Mouse (Mus musculus) midbrain, embryonic 11.5 days (tissue): ENCODE measurements at regions not wholly inside any gene's neighbourhood (a gene's known extent, or its start where the extent isn't known, plus 50 kb on each side); places are given as distances from the start of the nearest gene placed in this dataset.

ENCODE experiments used
- ATAC-seq: fragments of 200-750 bp; cut with Nextera tagmentation; 2 replicates; pipeline ENCODE4 v1.8.0; 2017; ENCODE audit warnings: moderate TSS enrichment, moderate library complexity; ENCODE audit not compliant: low FRiP score
- DNase-seq: peaks from one replicate; pipeline ENCODE4 v3.0.0; 2015; ENCODE audit warnings: low spot score; ENCODE audit errors: missing footprints
- H3K27ac ChIP-seq: fragments of 300-500 bp; sonication (generic); 2 replicates; pipeline ENCODE4 v1.5.1; 2014; ENCODE audit warnings: low read depth, low read length
- H3K27me3 ChIP-seq: fragments of 300-500 bp; sonication (generic); 2 replicates; pipeline ENCODE4 v1.6.1; 2014; ENCODE audit warnings: mild to moderate bottlenecking, low read length, moderate library complexity, mixed read lengths; ENCODE audit not compliant: control insufficient read depth, insufficient read depth
- H3K36me3 ChIP-seq: fragments of 300-500 bp; sonication (generic); 2 replicates; pipeline ENCODE4 v1.6.1; 2014; ENCODE audit warnings: mild to moderate bottlenecking, low read length, moderate library complexity, mixed read lengths; ENCODE audit not compliant: control insufficient read depth, insufficient read depth
- H3K4me1 ChIP-seq: fragments of 300-500 bp; sonication (generic); 2 replicates; pipeline ENCODE4 v1.6.1; 2014; ENCODE audit warnings: low read length; ENCODE audit not compliant: control insufficient read depth, insufficient read depth
- H3K4me2 ChIP-seq: fragments of 300-500 bp; sonication (generic); 2 replicates; pipeline ENCODE4 v1.6.1; 2014; ENCODE audit warnings: mild to moderate bottlenecking, moderate library complexity
- H3K4me3 ChIP-seq: fragments of 300-500 bp; sonication (generic); 2 replicates; pipeline ENCODE4 v1.5.1; 2014; ENCODE audit warnings: low read depth, low read length
- H3K9ac ChIP-seq: fragments of 300-500 bp; sonication (generic); 2 replicates; pipeline ENCODE4 v1.6.1; 2014; ENCODE audit warnings: low read length
- H3K9me3 ChIP-seq: fragments of 300-500 bp; sonication (generic); 2 replicates; pipeline ENCODE4 v1.6.1; 2016; ENCODE audit warnings: low read length; ENCODE audit not compliant: control insufficient read depth
- WGBS: fragments of 180-500 bp; shearing (Covaris S2); extraction: QIAGEN DNeasy Blood & Tissue Kit; methylation state at CpG from one replicate; pipeline ENCODE4 v1.1.7; 2014; 5-methylcytosine and 5-hydroxymethylcytosine counted together

DNA sequence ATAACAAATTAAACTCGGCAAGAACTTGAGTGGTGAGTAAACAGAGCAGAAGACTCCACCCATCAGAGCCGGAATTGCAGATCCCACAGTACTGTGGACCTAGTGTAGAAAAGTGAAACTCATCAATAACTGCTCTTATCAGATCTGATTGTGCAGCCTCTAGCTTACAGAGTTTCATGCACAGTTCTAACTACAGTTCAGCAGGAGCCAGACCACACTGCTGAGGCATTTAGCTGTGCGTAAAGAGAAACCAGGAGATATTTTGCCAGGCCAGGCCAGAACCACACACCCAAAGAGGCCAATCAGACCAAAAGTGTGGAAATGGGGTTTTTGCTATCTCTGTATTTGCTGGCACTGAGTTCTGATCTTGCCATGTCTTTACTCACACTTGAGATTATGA, 71.9 kb upstream of the Ptgfr start:
- no peak overlapping the region for H3K4me2 ChIP-seq
- ATAC-seq = no peak
- WGBS = 78% methylated on average over 3 of the region's 3 CpGs

GRCm38 (mm10) chr3:151908886-151909285, 71.5 kb upstream of the Ptgfr start:
- Histone ChIP-seq H3K9ac (no peak overlapping the region), H3K27ac (no peak overlapping the region), H3K27me3 (no peaks in the 10 kb centered on the region), H3K9me3 (no peaks in the 10 kb centered on the region), H3K4me2 (no peak overlapping the region), H3K4me1 (no peaks in the 10 kb centered on the region), H3K4me3 (no peak overlapping the region), H3K36me3 (no peaks in the 10 kb centered on the region)
- no peak for ATAC-seq
- DNase-seq = no peak

More for the DNA sequence above, 71.9 kb upstream of the Ptgfr start:
- no peaks in the 10 kb centered on the region for H3K9me3 ChIP-seq
- DNase-seq = no peak
- H3K27ac ChIP-seq = no peak overlapping the region
- no peaks in the 10 kb centered on the region for H3K27me3 ChIP-seq
- no peaks in the 10 kb centered on the region for H3K4me1 ChIP-seq
- H3K36me3 ChIP-seq = no peaks in the 10 kb centered on the region
- no peak overlapping the region for H3K9ac ChIP-seq
- H3K4me3 ChIP-seq = no peak overlapping the region

GRCm38 (mm10) chr3:151905775-151906174, 68.3 kb upstream of the Ptgfr start:
- ATAC-seq (no peak), DNase-seq (no peak)
- no peaks in the 10 kb centered on the region for H3K27me3 ChIP-seq
- no peak overlapping the region for H3K4me2 ChIP-seq
- H3K4me1 ChIP-seq = no peaks in the 10 kb centered on the region
- H3K9ac ChIP-seq = no peak overlapping the region
- H3K36me3 ChIP-seq = no peaks in the 10 kb centered on the region
- WGBS = 83% methylated on average over 4 of the region's 4 CpGs
- no peaks in the 10 kb centered on the region for H3K9me3 ChIP-seq
- H3K27ac ChIP-seq = no peak overlapping the region
- no peak overlapping the region for H3K4me3 ChIP-seq

DNA sequence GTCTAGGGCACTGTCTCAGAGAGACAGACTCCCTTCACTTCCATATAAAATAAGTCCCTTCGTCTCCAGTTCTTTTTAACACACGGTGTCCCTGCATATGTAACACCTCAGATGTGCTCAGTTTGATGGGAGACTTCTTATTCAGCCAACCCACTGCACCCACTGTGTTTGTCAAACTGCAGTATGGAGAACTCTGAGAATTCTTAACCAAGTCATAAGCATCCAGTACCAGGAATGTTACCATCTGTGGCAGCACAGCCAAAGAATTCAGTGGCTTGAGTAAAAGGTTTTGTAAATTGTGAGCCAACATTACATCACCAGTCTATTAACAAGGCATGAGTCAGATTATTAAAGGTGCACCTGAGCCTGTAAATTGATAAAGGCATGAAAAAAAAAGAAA, 65.7 kb upstream of the Ptgfr start:
- Histone ChIP-seq H3K9me3 (no peaks in the 10 kb centered on the region), H3K4me3 (no peak overlapping the region), H3K4me2 (no peak overlapping the region), H3K27me3 (no peaks in the 10 kb centered on the region), H3K27ac (no peak overlapping the region), H3K36me3 (no peaks in the 10 kb centered on the region), H3K4me1 (no peaks in the 10 kb centered on the region), H3K9ac (no peak overlapping the region)
- ATAC-seq = no peak
- 95% methylated on average over 2 of the region's 2 CpGs for WGBS
- DNase-seq = no peak

DNA sequence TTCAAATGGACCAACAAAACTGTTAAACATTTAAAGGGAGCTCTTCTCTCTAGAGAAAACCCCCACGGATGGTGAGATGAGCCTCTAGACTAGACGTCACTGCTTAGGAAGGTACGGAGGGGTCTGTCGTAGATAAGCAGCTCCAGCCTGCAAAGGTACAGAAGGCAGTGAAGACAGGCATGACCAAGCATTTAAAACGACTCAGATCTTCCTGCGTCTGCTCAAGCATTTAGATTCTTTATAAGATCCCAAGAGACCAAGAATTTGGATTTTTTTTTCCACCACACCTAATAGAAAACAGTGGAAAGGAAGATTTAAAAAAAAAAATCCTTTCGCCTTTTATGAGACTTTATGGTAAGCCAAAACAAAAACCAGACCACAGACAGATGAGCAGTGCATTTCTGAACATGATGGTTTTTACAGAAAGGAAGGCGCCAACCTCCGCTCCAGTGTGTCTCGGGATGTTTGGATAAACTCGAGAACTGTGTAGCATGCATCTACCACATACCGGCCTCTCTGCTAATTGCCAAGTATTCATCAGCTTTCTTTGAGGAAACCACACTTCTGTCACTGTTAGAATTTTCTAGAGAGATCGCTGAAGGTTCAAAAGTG, 64.9 kb upstream of the Ptgfr start:
- WGBS = 82% methylated on average over 13 of the region's 13 CpGs
- Histone ChIP-seq H3K4me2 (no peak overlapping the region), H3K4me1 (no peaks in the 10 kb centered on the region), H3K27me3 (no peaks in the 10 kb centered on the region), H3K4me3 (no peak overlapping the region), H3K9ac (no peak overlapping the region), H3K9me3 (no peaks in the 10 kb centered on the region), H3K27ac (no peak overlapping the region), H3K36me3 (no peaks in the 10 kb centered on the region)
- DNase-seq = no peak
- ATAC-seq = no peak

DNA sequence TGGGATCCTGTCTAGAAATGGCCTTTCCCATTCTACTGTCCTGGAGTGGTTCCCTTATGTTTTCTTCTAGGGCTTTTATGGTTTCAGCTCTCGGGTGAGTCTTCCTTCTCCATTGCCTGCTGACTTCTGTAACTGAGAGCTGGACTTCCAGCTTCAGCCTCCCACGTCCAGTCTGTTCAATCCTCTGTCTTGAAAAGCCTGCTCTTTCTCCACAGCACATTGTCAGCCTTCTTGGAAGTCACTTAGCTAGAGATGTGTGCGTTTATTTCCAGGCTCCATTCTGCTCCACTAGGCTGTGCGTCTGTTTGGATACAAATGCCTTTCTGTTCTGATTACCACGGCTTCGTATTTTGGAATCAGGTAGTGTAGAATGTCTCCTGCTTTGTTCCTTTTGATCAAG, 62.2 kb upstream of the Ptgfr start:
- no peak for DNase-seq
- no peaks in the 10 kb centered on the region for H3K4me1 ChIP-seq
- H3K27me3 ChIP-seq = no peaks in the 10 kb centered on the region
- no peak overlapping the region for H3K27ac ChIP-seq
- WGBS = 85% methylated on average over 6 of the region's 6 CpGs
- H3K4me3 ChIP-seq = no peak overlapping the region
- no peaks in the 10 kb centered on the region for H3K9me3 ChIP-seq
- H3K9ac ChIP-seq = no peak overlapping the region
- H3K4me2 ChIP-seq = no peak overlapping the region
- no peaks in the 10 kb centered on the region for H3K36me3 ChIP-seq
- no peak for ATAC-seq

GRCm38 (mm10) chr3:151899094-151899493, 61.7 kb upstream of the Ptgfr start:
- Histone ChIP-seq H3K9ac (no peak overlapping the region), H3K4me1 (no peaks in the 10 kb centered on the region), H3K4me3 (no peak overlapping the region), H3K27ac (no peak overlapping the region), H3K36me3 (no peaks in the 10 kb centered on the region), H3K9me3 (no peaks in the 10 kb centered on the region), H3K4me2 (no peak overlapping the region), H3K27me3 (no peaks in the 10 kb centered on the region)
- WGBS = 89% methylated on average over 4 of the region's 4 CpGs
- ATAC-seq (no peak), DNase-seq (no peak)

DNA sequence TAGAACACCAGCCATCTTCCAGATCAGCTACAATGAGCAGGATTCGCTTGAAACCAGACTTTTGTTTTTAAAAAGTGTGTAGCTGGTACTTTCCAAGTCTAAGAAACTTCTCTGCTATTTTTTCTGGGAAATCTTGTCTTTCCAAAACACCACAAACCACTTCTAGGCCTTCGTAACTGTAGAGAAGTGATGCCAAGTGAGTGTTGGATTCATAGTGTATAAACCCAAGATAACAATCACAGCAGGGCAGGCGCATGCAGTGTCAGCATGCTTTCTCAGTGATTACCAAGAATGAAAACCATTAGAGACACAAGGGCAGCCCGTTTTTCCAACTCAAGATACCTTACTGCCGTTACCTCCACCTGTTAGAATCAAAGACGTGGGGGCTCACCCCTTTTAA, 58.9 kb upstream of the Ptgfr start:
- H3K4me1 ChIP-seq = no peaks in the 10 kb centered on the region
- no peaks in the 10 kb centered on the region for H3K27me3 ChIP-seq
- no peak for ATAC-seq
- no peak overlapping the region for H3K9ac ChIP-seq
- DNase-seq = no peak
- WGBS = 84% methylated on average over 6 of the region's 6 CpGs
- no peaks in the 10 kb centered on the region for H3K36me3 ChIP-seq
- no peak overlapping the region for H3K27ac ChIP-seq
- H3K9me3 ChIP-seq = no peaks in the 10 kb centered on the region
- no peak overlapping the region for H3K4me3 ChIP-seq
- H3K4me2 ChIP-seq = no peak overlapping the region

DNA sequence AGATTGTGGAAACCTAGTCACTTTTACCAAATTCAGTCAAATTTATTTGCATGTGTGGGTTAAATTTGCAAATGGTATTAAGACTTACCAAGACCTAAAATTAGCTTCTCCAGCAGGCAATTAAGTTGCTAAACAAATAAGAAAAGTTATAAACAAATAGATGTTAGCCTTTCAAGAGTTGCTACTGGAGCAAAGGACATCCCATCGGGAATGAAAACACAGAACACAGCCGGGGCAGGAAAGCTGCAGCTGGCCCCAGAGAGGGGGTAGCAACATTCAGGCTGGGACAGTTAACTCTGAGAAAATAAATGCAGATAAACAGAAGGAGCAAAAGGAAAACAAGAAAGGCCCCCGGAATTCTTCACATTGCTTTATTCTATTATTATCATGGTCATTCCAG, 57.3 kb upstream of the Ptgfr start:
- Histone ChIP-seq H3K9me3 (no peaks in the 10 kb centered on the region), H3K4me1 (no peaks in the 10 kb centered on the region), H3K27ac (no peak overlapping the region), H3K36me3 (no peaks in the 10 kb centered on the region), H3K9ac (no peak overlapping the region), H3K4me3 (no peak overlapping the region), H3K4me2 (no peak overlapping the region), H3K27me3 (no peaks in the 10 kb centered on the region)
- DNase-seq (no peak), ATAC-seq (no peak)
- 63% methylated on average over 3 of the region's 3 CpGs for WGBS
